Mouse (Mus musculus) heart, postnatal 0 days (tissue): ENCODE data around the gene Vwa3a. TPM values are rescaled to one million over a fixed set of nuclear protein-coding genes. Genes with fewer than 3 reads are reported as not detected.
"Not testable (repeated sequence)": the region's sequence is repeated elsewhere in the genome, so short reads cannot be mapped to it uniquely, and the experiment has no call there.

Experiments
- ATAC-seq: fragments of 200-750 bp; cut with Nextera tagmentation; 2 replicates; pipeline ENCODE4 v1.8.0; 2017; ENCODE audit warnings: low read depth, moderate number of reproducible peaks, moderate library complexity; ENCODE audit not compliant: insufficient read depth
- DNase-seq: peaks from one replicate; pipeline ENCODE4 v3.0.0-alpha.2; 2016; ENCODE audit warnings: low spot score
- H3K27ac ChIP-seq: fragments of 300-500 bp; sonication (generic); 2 replicates; pipeline ENCODE4 v1.5.1; 2014; ENCODE audit warnings: low read depth, mild to moderate bottlenecking
- H3K27me3 ChIP-seq: fragments of 300-500 bp; sonication (generic); 2 replicates; pipeline ENCODE4 v1.6.1; 2014; ENCODE audit warnings: low read length, mixed read lengths; ENCODE audit not compliant: control insufficient read depth, insufficient read depth
- H3K36me3 ChIP-seq: fragments of 300-500 bp; sonication (generic); replicated peaks from 2 replicates; pipeline ENCODE4 v1.6.1; 2014; ENCODE audit warnings: low read length, mixed read lengths; ENCODE audit not compliant: control insufficient read depth, insufficient read depth
- H3K4me1 ChIP-seq: fragments of 300-500 bp; sonication (generic); 2 replicates; pipeline ENCODE4 v1.6.1; 2014; ENCODE audit warnings: antibody characterized with exemption; ENCODE audit not compliant: control insufficient read depth, insufficient read depth
- H3K4me2 ChIP-seq: fragments of 300-500 bp; sonication (generic); 2 replicates; pipeline ENCODE4 v1.6.1; 2014; ENCODE audit warnings: low read depth, mild to moderate bottlenecking, low read length, moderate library complexity
- H3K4me3 ChIP-seq: fragments of 300-500 bp; sonication (generic); 2 replicates; pipeline ENCODE4 v1.5.1; 2014; ENCODE audit warnings: low read depth, low read length
- H3K9ac ChIP-seq: fragments of 300-500 bp; sonication (generic); replicated peaks from 2 replicates; pipeline ENCODE4 v1.6.1; 2014; ENCODE audit warnings: low read depth, low read length, mixed read lengths
- H3K9me3 ChIP-seq: fragments of 300-500 bp; sonication (generic); replicated peaks from 2 replicates; pipeline ENCODE4 v1.6.1; 2016; ENCODE audit warnings: low read length; ENCODE audit not compliant: control insufficient read depth
- CTCF ChIP-seq: IDR thresholded peaks from 2 replicates; pipeline ENCODE4 v1.5.1; 2016; ENCODE audit warnings: antibody characterized with exemption, control low read depth, low read depth
- EP300 ChIP-seq: IDR thresholded peaks from 2 replicates; pipeline ENCODE4 v1.6.1; 2016; ENCODE audit warnings: antibody characterized with exemption, low read depth
- WGBS: fragments of 180-500 bp; shearing (Covaris S2); extraction: QIAGEN DNeasy Blood & Tissue Kit; methylation state at CpG from one replicate; pipeline ENCODE4 v1.1.7; 2014; 5-methylcytosine and 5-hydroxymethylcytosine counted together
- polyA plus RNA-seq: library from polyadenylated mRNA; unstranded; fragments of >200 nt; fragmentation: Nextera tagmentation; extraction: Ambion mirVana; gene quantifications from 2 replicates; pipeline ENCODE4 v1.2.1, GENCODE M21; 2015
- total RNA-seq: library from RNA; depleted of rRNA; stranded (reverse); fragments of >200 nt; gene quantifications from 2 replicates; pipeline ENCODE4 v1.2.3, GENCODE M21; 2014; ENCODE audit warnings: low replicate concordance

Vwa3a gene
- total and polyA plus RNA-seq, 2 experiments from 2014 or later: 0.04 to 1.1 TPM

GRCm38 (mm10) chr7:120699586-120699985 is 39.5 kb upstream of the Vwa3a start:
- TF ChIP-seq CTCF (no peak), EP300 (no peak)
- DNase-seq: no peak
- WGBS: 86% methylated on average over 6 of the region's 6 CpGs
- Histone ChIP-seq H3K36me3 (0 out of 2 replicates have a peak, but pooled peaks cover 8% of the 10 kb centered on the region), H3K4me2 (no peak overlapping the region), H3K27ac (no peak overlapping the region), H3K4me1 (peaks cover 3% of the 10 kb centered on the region; the same call in 1 of the 2 replicates), H3K27me3 (no peaks in the 10 kb centered on the region), H3K9ac (no peak overlapping the region), H3K9me3 (no peaks in the 10 kb centered on the region), H3K4me3 (no peak overlapping the region)
- no peak for ATAC-seq

GRCm38 (mm10) chr7:120703888-120704287 is 35.2 kb upstream of the Vwa3a start:
- WGBS: 37% methylated on average over 3 of the region's 3 CpGs
- no peak for ATAC-seq
- Histone ChIP-seq H3K4me3 (no peak overlapping the region), H3K9ac (no peak overlapping the region), H3K4me1 (peaks cover 3% of the 10 kb centered on the region; the same call in 1 of the 2 replicates), H3K9me3 (no peaks in the 10 kb centered on the region), H3K27ac (no peak overlapping the region), H3K27me3 (no peaks in the 10 kb centered on the region), H3K36me3 (no peaks in the 10 kb centered on the region), H3K4me2 (no peak overlapping the region)
- DNase-seq: no peak
- TF ChIP-seq EP300 (no peak), CTCF (no peak)

- ATAC-seq: no peak
- H3K4me2 ChIP-seq: no peak overlapping the region
- TF ChIP-seq EP300 (no peak), CTCF (no peak)
- H3K27me3 ChIP-seq: no peaks in the 10 kb centered on the region
- no peak overlapping the region for H3K9ac ChIP-seq
- H3K27ac ChIP-seq: no peak overlapping the region
- WGBS: 95% methylated on average over 2 of the region's 2 CpGs
- H3K4me1 ChIP-seq: no peaks in the 10 kb centered on the region
- no peak for DNase-seq
- H3K4me3 ChIP-seq: no peak overlapping the region
- H3K9me3 ChIP-seq: no peaks in the 10 kb centered on the region
- H3K36me3 ChIP-seq: no peaks in the 10 kb centered on the region
Measured at GRCm38 (mm10) chr7:120712071-120712470, 27.0 kb upstream of the Vwa3a start.

GRCm38 (mm10) chr7:120713225-120713624 is 25.9 kb upstream of the Vwa3a start:
- WGBS: 80% methylated on average over 2 of the region's 2 CpGs
- Histone ChIP-seq H3K9me3 (no peaks in the 10 kb centered on the region), H3K4me3 (no peak overlapping the region), H3K36me3 (no peaks in the 10 kb centered on the region), H3K27me3 (no peaks in the 10 kb centered on the region), H3K27ac (peak overlapping the region; percentile 85), H3K9ac (no peak overlapping the region), H3K4me2 (no peak overlapping the region), H3K4me1 (no peaks in the 10 kb centered on the region)
- ATAC-seq (no peak), DNase-seq (no peak)
- TF ChIP-seq EP300 (no peak), CTCF (no peak)

- WGBS: 48% methylated on average over 11 of the region's 11 CpGs
- H3K4me3 ChIP-seq, H3K9ac ChIP-seq, H3K27me3 ChIP-seq, H3K9me3 ChIP-seq, H3K36me3 ChIP-seq, H3K4me1 ChIP-seq: not testable (repeated sequence)
- DNase-seq (peak; percentile 39), ATAC-seq (peak; percentile 88)
- H3K27ac ChIP-seq: peak overlapping the region; percentile 85
- TF ChIP-seq EP300: peak; percentile 48; the same call in 1 of the 2 replicates
- peak overlapping the region; percentile 18; the same call in 1 of the 2 replicates for H3K4me2 ChIP-seq
Measured at GRCm38 (mm10) chr7:120713951-120714350, 25.2 kb upstream of the Vwa3a start.

- Histone ChIP-seq H3K9ac (no peak overlapping the region), H3K27ac (no peak overlapping the region), H3K4me3 (no peak overlapping the region), H3K4me1 (no peaks in the 10 kb centered on the region), H3K27me3 (no peaks in the 10 kb centered on the region), H3K9me3 (no peaks in the 10 kb centered on the region), H3K4me2 (no peak overlapping the region), H3K36me3 (no peaks in the 10 kb centered on the region)
- WGBS: 63% methylated on average over 2 of the region's 2 CpGs
- TF ChIP-seq EP300 (no peak), CTCF (no peak)
- DNase-seq (no peak), ATAC-seq (no peak)
Measured at GRCm38 (mm10) chr7:120717261-120717660, 21.9 kb upstream of the Vwa3a start.
